8 mouse cellular contexts compared by ENCODE assay signal in genomic region chr11:69016755-69017154, GRCm38 (mm10). TPM values are rescaled to one million over a fixed set of nuclear protein-coding genes. Genes with fewer than 3 reads are reported as not detected.
DNase-seq lines count a peak whose midpoint lies in the region; ATAC-seq and TF ChIP-seq lines count a peak whose summit lies in the region.

No protein-coding gene starts in this region.

- DNase-seq in lung, postnatal 0 days (ENCODE audit: low spot score), result no peak
- no peak for DNase-seq in lung, adult 18-20 months
- DNase-seq in limb, embryonic 11.5 days (ENCODE audit: low spot score), result no peak
- no peak for DNase-seq in thymus, postnatal 10 days (ENCODE audit: low spot score in 2 of 2)
- no peak for DNase-seq in embryo, embryonic 10.5 days (ENCODE audit: low spot score)
- no peak for DNase-seq in layer of hippocampus, postnatal 10 days (ENCODE audit: low spot score in 2 of 2)

- TF ChIP-seq CTCF in lung, postnatal 0 days (IDR thresholded peaks at IDR 0.05), result no peak
- TF ChIP-seq CTCF in embryonic fibroblast, embryonic 13.5 days (IDR thresholded peaks at IDR 0.05; ENCODE audit: borderline replicate concordance, insufficient read depth, low read length), result no peak

- 51% methylated on average over 3 of the region's 3 CpGs for WGBS in lung, postnatal 0 days
- 64% methylated on average over 3 of the region's 3 CpGs for WGBS in limb, embryonic 11.5 days
- WGBS in neural tube, embryonic 15.5 days, result 66% methylated on average over 3 of the region's 3 CpGs

- H3K4me2 ChIP-seq in lung, postnatal 0 days (replicated peaks; ENCODE audit: low read depth, low read length), result peak overlapping the region; percentile 66
- H3K4me2 ChIP-seq in limb, embryonic 11.5 days (ENCODE audit: low read depth, severe bottlenecking), result peak overlapping the region; percentile 64
- peak overlapping the region; percentile 68 for H3K4me2 ChIP-seq in neural tube, embryonic 15.5 days

- H3K9me3 ChIP-seq in lung, postnatal 0 days (ENCODE audit: low read length), result no peaks in the 10 kb centered on the region
- no peaks in the 10 kb centered on the region for H3K9me3 ChIP-seq in limb, embryonic 11.5 days (ENCODE audit: control insufficient read depth, low read length)
- H3K9me3 ChIP-seq in neural tube, embryonic 15.5 days (replicated peaks), result no peaks in the 10 kb centered on the region

- TF ChIP-seq EP300 in lung, postnatal 0 days (IDR thresholded peaks at IDR 0.05), result no peak

- TF ChIP-seq POLR2A in embryonic fibroblast, embryonic 13.5 days (IDR thresholded peaks at IDR 0.05; ENCODE audit: low read depth, low read length), result no peak; the same call in 1 of the 2 replicates

- no peak for ATAC-seq in lung, postnatal 0 days
- no peak for ATAC-seq in limb, embryonic 11.5 days (ENCODE audit: insufficient number of reproducible peaks, low FRiP score, low TSS enrichment, low read depth)
- ATAC-seq in neural tube, embryonic 15.5 days (ENCODE audit: low FRiP score), result no peak

- peak overlapping the region; percentile 52 for H3K4me3 ChIP-seq in lung, postnatal 0 days (ENCODE audit: low read depth, low read length)
- H3K4me3 ChIP-seq in embryonic fibroblast, embryonic 13.5 days (ENCODE audit: insufficient read depth, low read length), result peak overlapping the region; percentile 48
- peak overlapping the region; percentile 60 for H3K4me3 ChIP-seq in limb, embryonic 11.5 days (ENCODE audit: low read depth, low read length)
- peak overlapping the region; percentile 51 for H3K4me3 ChIP-seq in neural tube, embryonic 15.5 days (replicated peaks)

- H3K27ac ChIP-seq in lung, postnatal 0 days (ENCODE audit: low read length), result no peak overlapping the region
- peak overlapping the region; percentile 90 for H3K27ac ChIP-seq in embryonic fibroblast, embryonic 13.5 days (ENCODE audit: insufficient read depth, low read length)
- no peak overlapping the region for H3K27ac ChIP-seq in limb, embryonic 11.5 days (replicated peaks; ENCODE audit: low read depth, low read length)
- peak overlapping the region; percentile 94 for H3K27ac ChIP-seq in neural tube, embryonic 15.5 days (replicated peaks)

- no peaks in the 10 kb centered on the region for H3K36me3 ChIP-seq in lung, postnatal 0 days (ENCODE audit: insufficient read depth, low read length)
- H3K36me3 ChIP-seq in limb, embryonic 11.5 days (ENCODE audit: control insufficient read depth, insufficient read depth, low read length), result 0 out of 2 replicates have a peak, but pooled peaks cover 3% of the 10 kb centered on the region
- H3K36me3 ChIP-seq in neural tube, embryonic 15.5 days, result peaks cover 5% of the 10 kb centered on the region

- peak overlapping the region; percentile 63; the same call in 1 of the 2 replicates for H3K9ac ChIP-seq in lung, postnatal 0 days (replicated peaks; ENCODE audit: low read depth)
- H3K9ac ChIP-seq in limb, embryonic 11.5 days (ENCODE audit: low read length), result peak overlapping the region; percentile 85
- peak overlapping the region; percentile 73 for H3K9ac ChIP-seq in neural tube, embryonic 15.5 days (replicated peaks)

- peaks cover 5% of the 10 kb centered on the region; the same call in 1 of the 2 replicates for H3K4me1 ChIP-seq in lung, postnatal 0 days (ENCODE audit: insufficient read depth, low read depth, low read length)
- H3K4me1 ChIP-seq in embryonic fibroblast, embryonic 13.5 days (ENCODE audit: control insufficient read depth, insufficient read depth, low read length), result no peaks in the 10 kb centered on the region
- peaks cover 7% of the 10 kb centered on the region; the same call in 1 of the 2 replicates for H3K4me1 ChIP-seq in limb, embryonic 11.5 days (ENCODE audit: control insufficient read depth, insufficient read depth, low read length)
- H3K4me1 ChIP-seq in neural tube, embryonic 15.5 days, result peaks cover 20% of the 10 kb centered on the region

- no peaks in the 10 kb centered on the region for H3K27me3 ChIP-seq in lung, postnatal 0 days (replicated peaks; ENCODE audit: insufficient read depth, low read length)
- no peaks in the 10 kb centered on the region for H3K27me3 ChIP-seq in limb, embryonic 11.5 days (ENCODE audit: control insufficient read depth, insufficient read depth, low read length)
- H3K27me3 ChIP-seq in neural tube, embryonic 15.5 days (replicated peaks), result no peaks in the 10 kb centered on the region

RNA-seq across cellular contexts. Expression of gene Ctc1, which starts 1.0 kb away (rescaled TPM):
- polyA plus RNA-seq in lung, postnatal 0 days (2015; fragmentation: Nextera tagmentation; extraction: Ambion mirVana), result 12.2 and 12.3 TPM in 2 replicates
- polyA plus RNA-seq in embryonic fibroblast, embryonic 13.5 days (2011; ENCODE audit: insufficient read length, low read depth, missing spikeins), result 43.2 and 44.2 TPM in 2 replicates
- 80.4 and 83.1 TPM in 2 replicates for polyA plus RNA-seq in limb, embryonic 11.5 days (2014; fragmentation: Nextera tagmentation; extraction: Ambion mirVana)
- polyA plus RNA-seq in neural tube, embryonic 15.5 days (2015; fragmentation: Nextera tagmentation; extraction: Ambion mirVana), result 53.4 and 55.0 TPM in 2 replicates
- 10 to 100 TPM; 41.1 to 50.7 TPM for total RNA-seq in layer of hippocampus, postnatal 10 days (2021)

RNA-seq across cellular contexts. Expression of gene Pfas, which starts 8.5 kb away (rescaled TPM):
- polyA plus RNA-seq in lung, postnatal 0 days (2015; fragmentation: Nextera tagmentation; extraction: Ambion mirVana), result 7.0 and 9.0 TPM in 2 replicates
- 16.6 and 22.7 TPM in 2 replicates for polyA plus RNA-seq in embryonic fibroblast, embryonic 13.5 days (2011; ENCODE audit: insufficient read length, low read depth, missing spikeins)
- polyA plus RNA-seq in limb, embryonic 11.5 days (2014; fragmentation: Nextera tagmentation; extraction: Ambion mirVana), result 43.6 and 48.8 TPM in 2 replicates
- 15.5 and 20.2 TPM in 2 replicates for polyA plus RNA-seq in neural tube, embryonic 15.5 days (2015; fragmentation: Nextera tagmentation; extraction: Ambion mirVana)
- total RNA-seq in layer of hippocampus, postnatal 10 days (2021), result 10 to 100 TPM; 26.2 to 37.5 TPM

RNA-seq across cellular contexts. Expression of gene Aurkb, which starts 28.7 kb away (rescaled TPM):
- polyA plus RNA-seq in lung, postnatal 0 days (2015; fragmentation: Nextera tagmentation; extraction: Ambion mirVana), result 6.5 and 9.1 TPM in 2 replicates
- polyA plus RNA-seq in embryonic fibroblast, embryonic 13.5 days (2011; ENCODE audit: insufficient read length, low read depth, missing spikeins), result 31.5 and 44.0 TPM in 2 replicates
- polyA plus RNA-seq in limb, embryonic 11.5 days (2014; fragmentation: Nextera tagmentation; extraction: Ambion mirVana), result 171 and 178 TPM in 2 replicates
- 15.6 and 47.4 TPM in 2 replicates for polyA plus RNA-seq in neural tube, embryonic 15.5 days (2015; fragmentation: Nextera tagmentation; extraction: Ambion mirVana)
- total RNA-seq in layer of hippocampus, postnatal 10 days (2021), result 1 to 10 TPM; 5.3 to 6.0 TPM

RNA-seq across cellular contexts. Expression of gene Rangrf, which starts 41.8 kb away (rescaled TPM):
- polyA plus RNA-seq in lung, postnatal 0 days (2015; fragmentation: Nextera tagmentation; extraction: Ambion mirVana), result 16.0 and 18.3 TPM in 2 replicates
- polyA plus RNA-seq in embryonic fibroblast, embryonic 13.5 days (2011; ENCODE audit: insufficient read length, low read depth, missing spikeins), result 35.4 and 38.2 TPM in 2 replicates
- polyA plus RNA-seq in limb, embryonic 11.5 days (2014; fragmentation: Nextera tagmentation; extraction: Ambion mirVana), result 82.6 and 84.4 TPM in 2 replicates
- 33.7 and 33.9 TPM in 2 replicates for polyA plus RNA-seq in neural tube, embryonic 15.5 days (2015; fragmentation: Nextera tagmentation; extraction: Ambion mirVana)
- total RNA-seq in layer of hippocampus, postnatal 10 days (2021), result 10 to 100 TPM; 16.2 to 20.5 TPM

RNA-seq across cellular contexts. Expression of gene Borcs6, which starts 42.8 kb away (rescaled TPM):
- polyA plus RNA-seq in lung, postnatal 0 days (2015; fragmentation: Nextera tagmentation; extraction: Ambion mirVana), result 20.1 and 21.9 TPM in 2 replicates
- polyA plus RNA-seq in embryonic fibroblast, embryonic 13.5 days (2011; ENCODE audit: insufficient read length, low read depth, missing spikeins), result 9.7 and 11.2 TPM in 2 replicates
- polyA plus RNA-seq in limb, embryonic 11.5 days (2014; fragmentation: Nextera tagmentation; extraction: Ambion mirVana), result 6.2 and 7.0 TPM in 2 replicates
- polyA plus RNA-seq in neural tube, embryonic 15.5 days (2015; fragmentation: Nextera tagmentation; extraction: Ambion mirVana), result 20.6 and 24.0 TPM in 2 replicates
- total RNA-seq in layer of hippocampus, postnatal 10 days (2021), result 10 to 100 TPM; 24.2 to 24.9 TPM

Comparison
In these comparisons a context has a peak if more than half of its experiments do, and no peak if none do; other contexts are left out.
1. H3K27ac ChIP-seq: peak in embryonic fibroblast, embryonic 13.5 days (single experiment) and neural tube, embryonic 15.5 days (single experiment); none in lung, postnatal 0 days (single experiment) and limb, embryonic 11.5 days (single experiment).
2. Peak in every context shown above with its lines, with median percentiles within 50 percentile points of each other: H3K4me2 ChIP-seq, H3K4me3 ChIP-seq and H3K9ac ChIP-seq.